Mouse (Mus musculus) heart, postnatal 25 days (tissue): ENCODE measurements around the gene Chfr. TPM values are rescaled to one million over a fixed set of nuclear protein-coding genes. Genes with fewer than 3 reads are reported as not detected.
A peak's percentile ranks its signal among the peaks of the same experiment; 100 is the strongest.

ENCODE experiments used
- DNase-seq: peaks from one replicate; pipeline ENCODE4 v3.0.0; 2022; ENCODE audit warnings: low spot score
- intact Hi-C: fragments of 180-260 bp; cut with DNase I; formaldehyde crosslinking; loops from one replicate; pipeline ENCODE4 v1.15.1; 2025
- total RNA-seq, 2 experiments: library from RNA; stranded (reverse); gene quantifications; 2 replicates each; pipeline ENCODE4 v1.2.3; 2021

The Chfr gene
- 10 to 100 TPM; 14.8 to 17.1 TPM for total RNA-seq

DNA sequence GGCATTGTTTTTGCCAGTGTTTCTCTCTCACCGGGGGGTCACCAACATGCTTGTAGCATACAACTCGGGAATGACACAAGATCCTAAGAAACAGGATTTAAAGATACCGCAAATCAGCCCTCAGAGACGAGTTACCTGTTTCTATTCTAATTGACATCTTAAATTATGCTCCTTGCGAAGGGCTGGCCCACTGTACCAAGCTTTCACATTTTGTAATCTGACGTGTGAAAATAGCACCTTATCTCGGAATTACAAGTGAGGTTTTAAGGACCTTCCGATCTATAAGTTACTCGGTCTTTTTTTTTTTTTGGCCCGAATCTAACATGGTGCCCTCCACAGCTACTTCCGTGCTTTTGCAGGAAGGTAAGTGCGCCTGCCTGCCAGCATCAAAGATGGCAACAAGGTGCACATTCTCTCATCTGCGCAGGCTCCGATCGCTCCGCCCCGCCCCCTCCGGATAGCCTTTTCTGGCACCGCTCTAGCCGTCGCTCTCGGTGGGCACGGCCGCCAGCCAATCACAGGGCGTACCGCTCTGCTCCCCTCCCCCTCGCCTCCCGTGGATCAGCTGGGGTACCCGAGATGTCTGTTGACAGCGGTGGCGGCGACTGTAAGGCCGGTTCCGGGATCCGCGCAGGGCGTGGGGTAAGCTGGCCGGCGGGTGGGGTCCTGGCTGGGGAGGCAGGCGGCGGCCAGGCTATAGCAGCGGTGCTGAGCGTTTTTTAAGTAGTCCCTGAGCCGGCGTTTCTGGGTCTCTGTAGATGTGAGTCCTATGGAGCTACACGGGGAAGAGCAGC is at the start of gene Chfr:
Chfr (plus strand) TSS at position 550 of the 794 bp plus-strand sequence.
- intact Hi-C loops, result loop anchor here (2.0 to 10.0 kb wide), 3 partner anchors 25 to 81 kb away; partner anchors contain the start of genes Golga3 and Zfp605
- DNase-seq, result peak; percentile 97

DNA sequence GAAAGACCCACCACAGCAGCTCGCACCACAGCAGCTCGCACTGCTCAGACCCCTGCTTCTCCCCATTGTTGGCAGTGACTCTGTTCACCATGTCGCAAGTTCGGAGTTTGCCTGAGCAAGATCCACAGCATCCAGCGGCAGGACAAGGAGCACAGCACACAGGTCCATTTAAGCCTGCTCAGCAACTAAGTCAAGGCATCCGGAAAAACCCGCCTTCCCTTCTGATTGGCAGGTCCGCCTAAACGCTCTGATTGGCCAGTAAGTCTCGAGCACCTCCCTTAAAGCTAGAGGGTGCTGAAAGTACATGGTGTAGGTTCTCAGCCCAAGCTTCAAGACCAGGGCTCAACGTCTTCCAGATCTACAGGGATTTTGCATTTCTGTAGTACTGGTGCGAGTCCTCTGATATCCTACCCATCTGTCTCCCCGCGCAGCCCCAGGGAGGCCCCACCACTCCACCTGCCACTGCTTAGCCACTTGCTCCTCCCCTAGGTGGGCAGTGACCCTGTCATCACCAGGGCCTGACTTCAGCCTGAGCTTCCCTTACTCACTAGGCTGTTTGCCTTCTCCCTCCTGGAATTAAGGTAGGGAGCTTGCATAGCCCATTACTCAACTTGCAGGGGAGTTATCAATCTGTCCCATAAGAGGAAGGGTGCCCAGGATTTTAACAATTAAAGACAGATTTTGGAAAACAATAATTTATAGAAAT is 49.3 kb upstream of the Chfr start:
- intact Hi-C loops, result no loop called here
- DNase-seq, result no peak

DNA sequence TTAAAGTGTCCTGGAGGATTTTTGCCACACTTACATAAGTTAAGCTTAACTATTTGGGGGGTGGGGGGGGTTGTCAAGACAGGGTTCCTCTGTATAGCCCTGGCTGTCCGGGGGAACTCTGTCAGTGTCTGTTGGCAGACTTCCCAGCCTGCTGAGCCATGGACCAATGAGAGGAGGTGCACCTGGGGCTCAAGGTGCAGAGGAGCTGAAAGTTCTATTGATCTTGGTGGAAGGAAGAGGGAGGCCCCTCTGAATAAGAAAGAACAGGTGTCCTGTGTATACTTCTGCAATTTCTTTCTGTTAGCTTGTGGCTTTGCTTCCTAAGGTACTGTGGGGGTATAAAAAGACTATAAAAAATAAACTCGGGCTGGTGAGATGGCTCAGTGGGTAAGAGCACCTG is 44.1 kb upstream of the Chfr start:
- intact Hi-C loops, result no loop called here
- no peak for DNase-seq

DNA sequence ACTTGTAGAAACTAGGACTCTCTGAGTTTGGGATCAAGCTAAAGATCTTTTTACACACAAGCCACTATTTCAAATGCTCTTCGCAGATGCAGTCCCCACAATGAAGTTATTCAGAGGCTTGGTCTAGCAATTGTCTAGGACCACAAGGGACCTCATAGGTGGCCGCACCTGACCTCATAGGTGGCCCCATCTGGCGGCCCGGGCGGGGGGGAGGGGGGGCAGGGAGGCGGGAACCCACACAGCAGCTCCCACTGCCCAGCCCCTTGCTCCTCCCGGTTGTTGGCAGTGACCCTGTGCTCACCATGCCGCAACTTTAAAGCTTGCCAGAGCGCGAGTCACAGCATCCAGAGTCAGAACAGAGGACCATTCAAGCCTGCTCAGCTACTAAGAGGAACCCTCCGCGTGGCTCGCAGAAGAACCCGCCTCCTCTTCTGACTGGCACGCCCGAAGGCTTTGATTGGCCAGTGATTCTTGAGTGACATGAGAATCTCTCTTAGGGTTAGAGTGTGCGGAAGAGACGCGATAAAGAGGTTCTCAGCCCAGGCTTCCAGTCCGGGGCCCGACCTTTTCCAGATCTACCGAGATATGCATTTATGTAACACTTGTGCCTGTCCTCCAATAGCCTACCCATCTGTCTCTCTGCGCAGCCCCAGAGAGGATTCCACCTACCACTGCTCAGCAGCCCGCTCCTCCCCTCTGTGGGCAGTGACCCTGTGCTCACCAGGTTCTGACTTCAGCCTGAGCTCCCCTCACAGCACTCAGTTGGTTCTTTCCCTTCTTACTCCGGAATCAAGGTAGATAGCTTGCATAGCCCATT is 41.4 kb upstream of the Chfr start, which contains the start of gene Gm35315:
Gm35315 (minus strand) TSS at position 391 of the 817 bp plus-strand sequence.
- intact Hi-C loops, result no loop called here
- peak; percentile 73 for DNase-seq

DNA sequence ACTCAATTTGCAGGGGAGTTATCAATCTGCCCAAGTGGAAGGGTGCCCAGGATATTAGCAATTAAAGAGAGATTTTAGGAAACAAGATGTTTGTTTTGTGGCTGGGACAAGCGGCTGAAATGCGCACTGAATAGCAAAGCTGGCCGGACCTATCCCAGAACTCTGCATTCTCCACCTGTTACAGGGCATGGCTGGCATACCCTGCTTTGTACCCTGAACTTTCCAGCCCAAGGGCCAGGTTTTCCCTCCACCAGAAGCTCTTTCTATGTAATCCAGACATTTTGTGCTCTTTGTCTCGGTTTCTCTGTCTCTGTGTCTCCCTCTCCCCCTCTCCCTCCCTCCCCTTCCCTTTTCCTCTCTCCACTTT is 40.8 kb upstream of the Chfr start:
- DNase-seq, result no peak
- intact Hi-C loops, result no loop called here

DNA sequence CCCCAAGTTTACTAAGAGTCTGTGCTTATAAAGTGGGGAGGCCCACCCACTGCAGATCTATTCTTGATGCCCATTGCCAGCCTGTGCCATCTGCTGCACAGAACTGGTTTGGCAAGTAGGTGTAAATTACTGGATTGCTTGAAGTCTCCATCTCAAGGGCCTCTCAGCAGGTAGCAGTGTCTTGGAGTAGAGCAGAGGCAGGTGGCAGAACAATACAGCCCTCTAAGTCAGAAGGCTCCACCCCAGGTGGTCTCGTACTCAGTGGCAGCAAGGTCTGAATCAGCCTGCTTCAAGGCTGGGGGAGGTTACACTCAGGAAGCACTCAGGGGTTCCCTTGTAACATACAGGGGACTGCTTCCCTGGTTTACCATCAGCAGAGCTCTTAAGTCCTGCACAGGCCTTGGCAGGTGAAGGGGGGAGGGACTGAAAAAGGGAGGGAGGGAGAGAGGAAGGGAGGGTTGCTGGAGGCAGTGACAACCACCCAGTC is 36.6 kb upstream of the Chfr start:
- no peak for DNase-seq
- intact Hi-C loops, result no loop called here

DNA sequence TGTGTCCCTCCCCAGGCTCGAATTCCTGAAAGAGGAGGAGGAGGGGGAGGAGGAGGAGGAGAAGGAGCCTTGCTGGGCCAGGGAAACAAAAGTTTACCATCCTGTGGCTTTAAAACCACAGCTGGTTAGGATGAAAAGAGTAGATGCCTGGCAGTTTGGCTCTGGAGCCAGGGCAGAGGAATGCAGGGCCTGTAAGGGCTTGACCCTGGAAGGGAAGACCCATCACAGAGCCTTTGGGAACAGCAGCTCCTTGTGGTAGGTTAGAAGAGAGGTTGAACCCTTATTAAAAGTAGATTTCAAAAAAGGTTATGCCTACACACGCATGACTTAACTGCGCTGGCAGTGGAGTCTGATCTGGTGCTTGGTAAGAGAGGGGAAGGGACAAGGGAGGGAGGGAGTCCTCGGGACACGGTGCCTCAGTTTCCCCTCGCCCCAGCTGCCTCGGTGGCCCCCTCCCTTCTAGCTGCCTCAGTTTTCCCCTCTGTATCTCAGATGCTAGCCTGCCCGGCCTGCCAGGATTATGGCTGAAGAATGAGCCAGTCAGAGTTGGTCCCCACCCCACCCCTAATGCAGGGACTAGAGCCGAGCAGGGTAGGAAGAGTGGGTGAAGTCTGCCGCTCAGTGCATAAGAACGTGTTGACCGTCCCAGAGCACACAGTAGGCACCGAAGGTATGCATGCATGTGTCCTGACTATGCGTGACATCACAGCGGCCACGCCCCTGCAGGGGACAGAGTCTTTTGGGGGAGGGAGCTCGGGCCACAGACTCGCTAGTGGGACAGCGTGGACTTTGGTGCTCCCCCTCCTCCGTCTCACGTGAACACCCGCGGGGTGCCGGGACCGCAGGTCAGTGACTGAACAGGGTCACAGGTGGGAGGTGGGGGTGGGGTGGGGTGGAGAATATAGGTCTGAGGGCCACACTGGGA is 35.7 kb upstream of the Chfr start, which contains the start of gene Plcxd1:
Plcxd1 (plus strand) TSS at position 314 of the 925 bp plus-strand sequence.
- intact Hi-C loops, result loop anchor here (5.0 kb wide), 1 partner anchor 77 kb away; the partner anchor contains the start of gene Golga3
- DNase-seq, result no peak

DNA sequence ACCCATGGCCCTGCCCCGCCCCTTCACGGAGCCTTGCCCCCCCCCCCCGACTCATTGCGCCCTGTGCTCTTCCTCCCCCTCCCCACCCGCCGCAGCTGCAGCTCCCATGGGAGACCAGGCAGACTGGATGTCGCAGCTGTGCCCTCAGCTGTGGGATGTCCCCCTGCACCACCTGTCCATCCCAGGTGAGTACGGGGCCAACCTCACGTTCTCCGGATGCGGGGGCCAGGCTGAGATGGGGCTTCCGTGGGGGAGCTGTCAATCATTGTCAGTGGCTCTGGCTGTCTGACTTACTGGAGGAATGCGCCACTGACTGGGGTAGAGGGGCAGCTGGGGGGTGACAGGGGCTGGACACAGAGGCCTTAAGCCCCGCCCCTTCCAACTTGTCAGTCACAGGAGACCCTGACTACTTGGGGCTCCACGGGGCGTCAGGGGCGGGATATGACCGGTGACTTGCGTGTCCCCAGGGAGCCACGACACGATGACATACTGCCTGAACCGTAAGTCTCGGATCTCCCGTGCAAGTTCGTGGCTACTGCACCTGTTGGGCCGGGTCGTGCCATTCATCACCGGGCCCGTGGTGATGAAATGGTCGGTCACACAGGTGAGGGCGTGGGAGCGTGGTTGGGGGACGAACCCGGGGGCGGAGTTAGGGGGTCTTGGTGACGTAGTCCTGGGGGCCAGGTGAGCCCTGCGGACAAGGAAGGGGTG is 34.6 kb upstream of the Chfr start:
- no peak for DNase-seq
- intact Hi-C loops, result loop anchor here (5.0 kb wide), 1 partner anchor 76 kb away; the partner anchor contains the start of gene Golga3

DNA sequence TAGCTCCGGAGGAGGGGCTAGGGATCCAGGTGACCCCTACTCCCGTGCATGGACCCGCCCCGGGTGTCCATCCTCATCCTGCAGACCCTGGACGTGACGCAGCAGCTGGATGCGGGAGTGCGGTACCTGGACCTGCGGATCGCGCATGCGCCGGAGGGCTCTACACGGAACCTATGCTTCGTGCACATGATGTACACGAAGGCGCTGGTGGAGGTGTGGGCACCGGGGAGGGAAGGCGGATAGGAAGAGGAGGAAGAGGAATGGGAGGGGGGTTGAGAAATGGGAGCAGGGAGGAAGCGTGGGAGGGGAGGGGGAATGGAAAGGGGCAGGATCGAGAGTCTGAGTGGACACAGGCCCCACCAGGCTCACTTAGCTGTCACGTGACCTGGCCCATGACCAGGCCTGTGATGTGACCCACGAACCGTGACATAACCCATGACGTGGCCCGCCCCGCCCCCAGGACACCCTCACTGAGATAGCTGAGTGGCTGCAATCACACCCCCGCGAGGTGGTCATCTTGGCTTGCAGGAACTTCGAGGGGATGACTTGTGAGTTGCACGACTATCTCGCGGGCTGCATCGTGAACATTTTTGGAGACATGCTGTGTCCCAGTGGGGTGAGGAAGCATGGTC is 33.8 kb upstream of the Chfr start:
- intact Hi-C loops, result loop anchor here (5.0 kb wide), 1 partner anchor 75 kb away; the partner anchor contains the start of gene Golga3
- DNase-seq, result no peak

DNA sequence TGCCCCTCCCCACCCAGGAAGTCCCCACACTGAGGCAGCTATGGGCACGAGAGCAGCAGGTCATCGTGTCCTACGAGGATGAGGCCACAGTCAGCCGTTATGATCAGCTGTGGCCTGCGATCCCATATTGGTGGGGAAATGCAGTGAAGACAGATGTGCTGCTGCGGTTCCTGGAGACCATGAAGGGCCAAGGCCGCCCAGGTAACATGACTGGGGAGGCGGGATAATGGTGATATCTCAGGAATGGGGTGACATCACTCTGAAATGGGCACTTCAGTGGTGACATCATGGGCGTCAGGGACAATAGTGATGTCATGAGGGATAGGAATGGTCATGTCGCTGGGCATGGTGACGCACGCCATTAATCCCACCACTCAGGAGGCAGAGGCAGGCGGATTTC is 33.2 kb upstream of the Chfr start:
- DNase-seq, result no peak
- intact Hi-C loops, result loop anchor here (5.0 kb wide), 1 partner anchor 75 kb away; the partner anchor contains the start of gene Golga3

DNA sequence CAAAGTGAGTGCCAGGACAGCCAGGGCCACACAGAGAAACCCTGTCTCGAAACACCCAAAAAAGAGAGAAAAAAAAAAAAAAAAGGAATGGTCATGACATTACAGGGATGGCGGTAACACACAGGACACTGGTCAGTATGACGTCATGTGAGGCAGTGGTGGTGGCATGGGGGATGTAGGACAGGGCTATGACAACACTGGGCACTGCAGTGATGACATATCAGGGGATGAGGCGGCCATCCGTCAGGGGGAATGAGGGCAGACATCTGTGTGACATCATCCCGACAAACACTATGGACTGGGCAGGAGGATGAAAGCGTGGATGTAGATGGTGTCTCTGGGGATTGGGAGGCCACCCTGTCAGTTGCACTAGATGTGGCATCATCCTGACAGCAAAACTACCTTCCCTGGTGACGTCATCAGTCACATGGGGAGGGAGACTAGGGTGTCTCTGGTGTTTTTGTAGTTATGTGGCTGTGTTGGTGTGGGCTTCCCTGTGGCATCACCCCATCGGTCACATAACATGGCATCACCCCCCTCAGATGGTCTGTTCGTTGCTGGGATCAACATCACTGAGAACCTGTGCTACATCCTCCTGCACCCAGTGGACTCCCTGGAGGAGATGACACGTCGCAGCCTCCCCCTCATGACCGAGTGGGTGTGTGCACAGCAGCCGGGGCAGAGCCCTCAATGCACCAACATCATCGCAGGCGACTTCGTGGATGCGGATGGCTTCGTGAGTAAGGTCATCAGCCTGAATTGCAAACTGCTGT is 32.6 kb upstream of the Chfr start:
- DNase-seq, result no peak
- intact Hi-C loops, result loop anchor here (5.0 kb wide), 1 partner anchor 74 kb away; the partner anchor contains the start of gene Golga3

DNA sequence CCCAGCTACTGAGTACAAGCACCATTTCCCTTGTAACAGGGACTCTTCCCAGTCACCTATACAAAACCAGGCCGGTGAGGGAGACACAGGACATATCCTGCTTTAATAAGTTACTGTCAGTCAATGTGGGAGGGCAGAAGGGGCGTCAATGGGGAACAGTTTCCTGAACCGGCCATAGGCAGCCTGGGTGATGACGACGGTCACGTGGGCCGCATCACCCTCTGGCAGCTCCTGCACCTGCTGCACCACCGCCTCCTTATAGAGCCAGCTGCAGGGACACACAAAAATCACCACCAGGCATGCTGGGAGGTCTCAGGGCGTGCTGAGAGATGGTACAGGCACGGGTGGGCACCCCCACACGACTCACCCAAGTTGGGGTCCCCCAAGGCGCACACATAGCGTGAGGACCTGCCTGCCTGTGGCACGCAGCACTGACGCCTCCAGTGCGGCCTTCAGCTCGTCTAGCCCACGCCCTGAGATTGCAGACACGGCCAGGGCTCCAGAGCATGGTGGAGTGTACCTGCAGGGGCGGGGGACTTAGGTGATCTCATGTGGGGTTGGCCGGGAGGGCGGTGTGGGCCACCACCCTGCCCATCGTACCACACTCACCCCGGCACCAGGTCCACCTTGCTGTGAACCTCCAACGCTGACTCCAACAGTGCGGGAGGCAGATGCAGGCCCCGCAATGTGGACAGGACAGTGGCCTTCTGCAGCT is 31.6 kb upstream of the Chfr start:
- DNase-seq, result no peak

DNA sequence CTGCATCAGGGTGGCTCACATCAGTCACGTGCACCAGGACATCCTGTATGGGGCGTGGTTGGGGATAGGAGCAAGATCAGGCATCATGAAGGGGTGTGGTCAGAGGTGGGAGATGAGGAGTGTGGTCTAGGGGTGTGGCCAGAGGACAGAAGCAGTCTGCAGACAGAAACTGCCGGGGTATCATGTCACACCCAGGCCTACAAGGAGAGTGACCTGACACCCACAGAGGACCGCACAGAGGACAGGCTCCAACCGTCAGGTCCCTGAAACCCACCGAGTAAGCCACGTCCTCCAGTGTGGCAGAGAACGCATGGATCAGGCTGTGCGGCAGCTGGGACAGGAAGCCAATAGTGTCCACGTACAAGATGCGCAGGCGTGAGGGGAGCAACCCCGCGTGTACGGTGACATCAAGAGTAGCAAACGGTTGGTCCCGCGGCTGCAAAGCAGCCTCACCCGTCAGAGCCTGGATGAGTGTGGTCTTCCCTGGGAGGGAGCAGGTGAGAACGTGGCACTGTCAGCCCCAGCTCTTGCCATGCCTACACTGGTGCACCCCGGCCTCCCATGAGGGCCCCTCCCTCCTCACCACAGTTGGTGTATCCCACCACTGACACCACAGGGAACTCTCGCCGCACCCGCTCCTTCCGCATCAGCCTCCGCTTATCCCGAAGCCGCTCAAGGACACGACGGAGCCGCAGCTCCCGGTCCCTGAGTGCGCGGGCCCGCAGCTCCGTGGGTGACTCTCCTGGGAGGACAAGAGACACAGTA is 30.8 kb upstream of the Chfr start:
- DNase-seq, result no peak
- intact Hi-C loops, result loop anchor here (5.0 kb wide), 1 partner anchor 73 kb away; the partner anchor contains the start of gene Golga3

More for the DNA sequence above, 31.6 kb upstream of the Chfr start:
- intact Hi-C loops, result loop anchor here (5.0 kb wide), 1 partner anchor 73 kb away; the partner anchor contains the start of gene Golga3

DNA sequence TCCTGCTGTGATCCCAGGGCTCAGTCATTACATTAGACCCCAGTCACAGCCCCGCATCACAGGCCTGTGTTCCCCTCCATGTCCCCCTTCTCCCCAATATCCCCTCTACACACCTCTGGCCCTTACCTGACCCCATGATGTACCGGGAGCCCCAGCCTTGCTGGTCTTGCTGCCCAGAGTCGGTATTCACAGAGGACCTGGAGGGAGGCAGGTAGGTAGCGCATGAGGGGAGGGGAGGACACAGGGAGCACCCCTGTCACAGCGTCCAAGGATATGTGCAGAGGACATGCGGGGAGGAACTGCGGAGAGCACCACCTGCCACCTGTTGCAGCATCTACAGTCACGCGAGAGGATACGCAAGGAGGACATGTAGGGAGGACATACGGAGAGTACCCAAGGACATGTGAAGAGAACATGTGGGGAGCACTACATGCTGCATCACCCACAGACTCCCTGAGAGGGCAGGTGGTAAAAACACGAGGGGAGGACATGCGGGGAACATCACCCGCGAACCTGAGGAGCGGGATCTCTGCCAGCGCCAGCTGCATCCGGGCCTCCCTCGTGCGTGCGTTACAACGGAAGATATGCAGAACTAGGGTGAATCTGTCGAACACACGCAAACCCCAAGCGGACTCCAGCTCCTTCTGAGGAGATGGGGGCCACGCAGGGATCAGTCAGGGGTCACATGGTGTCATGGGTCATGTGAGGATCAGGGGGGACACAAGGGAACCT is 29.3 kb upstream of the Chfr start:
- DNase-seq, result no peak
- intact Hi-C loops, result no loop called here
